Mouse (Mus musculus) liver, adult 2 months (tissue): ENCODE measurements around the gene Zfand2a.

Experiments used
- CTCF ChIP-seq: fragments of 200-500 bp; IDR thresholded peaks from 2 replicates; pipeline ENCODE4 v1.5.1; 2011; ENCODE audit warnings: low read depth, low read length, control low read depth
- POLR2A ChIP-seq: fragments of 200-500 bp; IDR thresholded peaks from 2 replicates; pipeline ENCODE4 v1.6.1; 2011; ENCODE audit warnings: low read length, control low read depth; ENCODE audit not compliant: insufficient read depth; ENCODE audit errors: extremely low read depth

DNA sequence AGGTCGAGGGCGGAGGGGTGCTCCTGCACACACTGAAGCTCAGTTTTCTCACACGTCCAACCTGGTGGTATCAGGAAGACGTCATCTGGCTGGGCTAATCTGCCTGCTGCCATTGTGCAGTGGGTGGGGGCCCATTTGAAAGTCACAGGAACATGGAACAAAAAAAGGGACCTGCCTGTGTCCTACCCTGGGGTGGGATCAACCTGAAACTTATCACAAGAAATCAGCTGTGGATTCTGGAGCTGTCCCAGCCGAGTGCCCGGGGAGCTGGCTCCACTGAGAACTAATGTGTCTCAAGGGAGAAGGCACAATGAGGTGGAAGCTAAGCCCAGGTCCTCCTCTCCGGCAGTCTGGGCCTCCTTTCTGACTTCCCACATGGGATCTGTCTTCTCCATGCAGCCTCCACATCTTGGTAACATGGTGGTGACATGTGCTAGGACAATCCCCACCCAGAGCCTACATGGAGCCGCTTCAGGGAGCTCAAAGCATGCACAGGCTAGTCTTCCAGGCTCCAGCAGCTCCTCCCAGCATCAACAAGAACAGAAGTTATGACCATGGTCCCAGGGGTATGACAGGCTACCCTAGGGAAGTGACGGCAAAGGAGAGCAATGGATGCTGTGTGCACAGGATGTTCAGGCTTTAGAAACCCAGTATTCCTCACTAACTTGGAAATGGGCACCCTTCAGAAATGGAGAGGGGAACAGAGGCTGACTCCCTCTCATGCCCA is 50.3 kb downstream of the Zfand2a start:
- no peak for TF ChIP-seq POLR2A
- TF ChIP-seq CTCF: no peak
